In genomic region chr17:15197361-15197760, GRCm38 (mm10) we compare ENCODE assay signal across 18 mouse cellular contexts.
"Had no signal": no experiment of that assay in that cellular context is flagged by ENCODE, and none has a peak within 500 bp of the region (broad histone marks: within the 10 kb centered on the region; RNA-seq: fewer than 3 reads in every experiment).

No protein-coding gene starts in this region.

- H3K4me2 ChIP-seq: lung, embryonic 14.5 days; midbrain, embryonic 13.5 days; neural tube, embryonic 13.5 days; neural tube, embryonic 15.5 days had no signal

- H3K27ac ChIP-seq: midbrain, embryonic 10.5 days; midbrain, embryonic 13.5 days; neural tube, embryonic 13.5 days; neural tube, embryonic 15.5 days had no signal

- H3K9me3 ChIP-seq: midbrain, embryonic 10.5 days; midbrain, embryonic 13.5 days; neural tube, embryonic 13.5 days; neural tube, embryonic 15.5 days had no signal

- H3K9ac ChIP-seq: lung, embryonic 14.5 days; midbrain, embryonic 13.5 days; neural tube, embryonic 13.5 days; neural tube, embryonic 15.5 days had no signal

- ATAC-seq: midbrain, embryonic 13.5 days; midbrain, embryonic 16.5 days had no signal

- H3K4me3 ChIP-seq: midbrain, embryonic 10.5 days; midbrain, embryonic 13.5 days; myocyte; neural tube, embryonic 13.5 days; neural tube, embryonic 15.5 days had no signal

- DNase-seq: lung, adult 18-20 months; lung, embryonic 14.5 days; lung, postnatal 10 days; lung, postnatal 4 days; retina, postnatal 1 day; right cerebral cortex, adult 18-20 months; right cerebral cortex, postnatal 25 days; right cerebral cortex, postnatal 4 days; spleen, adult 18-20 months; thymus, adult 18-20 months; thymus, postnatal 14 days; thymus, postnatal 36 days had no signal

- H3K36me3 ChIP-seq: midbrain, embryonic 10.5 days; midbrain, embryonic 13.5 days; neural tube, embryonic 13.5 days; neural tube, embryonic 15.5 days had no signal

- H3K27me3 ChIP-seq: midbrain, embryonic 13.5 days had no signal
